Mouse (Mus musculus): Measurements from ENCODE around the gene Slc27a3. TPM values are rescaled to one million over a fixed set of nuclear protein-coding genes. Genes with fewer than 3 reads are reported as not detected.
A peak's percentile ranks its signal among the peaks of the same experiment; 100 is the strongest.

Slc27a3 gene
- total and polyA plus RNA-seq, 3 experiments: 0.76 to 3.7 (median 1.1) TPM

GRCm38 (mm10) chr3:90388726-90389510, 820 bp downstream of the Slc27a3 start:
- 11% methylated on average over 53 of the region's 53 CpGs for WGBS
- Histone ChIP-seq H3K27me3 (ENCODE audit: control insufficient read depth, insufficient read depth, low read length) (no peaks in the 10 kb centered on the region), H3K4me3 (peak overlapping the region; percentile 63), H3K27ac (peak overlapping the region; percentile 6), H3K4me1 (ENCODE audit: control insufficient read depth, insufficient read depth, low read length) (peaks cover 6% of the 10 kb centered on the region), H3K36me3 (ENCODE audit: control insufficient read depth, insufficient read depth, low read length) (no peaks in the 10 kb centered on the region), H3K9ac (ENCODE audit: low read depth, low read length) (peak overlapping the region; percentile 56), H3K79me2 (replicated peaks; ENCODE audit: control insufficient read depth, insufficient read depth, low read length) (no peaks in the 10 kb centered on the region)
- DNase-seq: peak; percentile 46 to 47
- intact Hi-C loops (cut with DNase I): no loop called here
- no peak for TF ChIP-seq POLR2A (IDR thresholded peaks at IDR 0.05; ENCODE audit: insufficient read depth, low read depth, low read length)
- peak; percentile 34 for TF ChIP-seq CTCF (IDR thresholded peaks at IDR 0.05)

DNA sequence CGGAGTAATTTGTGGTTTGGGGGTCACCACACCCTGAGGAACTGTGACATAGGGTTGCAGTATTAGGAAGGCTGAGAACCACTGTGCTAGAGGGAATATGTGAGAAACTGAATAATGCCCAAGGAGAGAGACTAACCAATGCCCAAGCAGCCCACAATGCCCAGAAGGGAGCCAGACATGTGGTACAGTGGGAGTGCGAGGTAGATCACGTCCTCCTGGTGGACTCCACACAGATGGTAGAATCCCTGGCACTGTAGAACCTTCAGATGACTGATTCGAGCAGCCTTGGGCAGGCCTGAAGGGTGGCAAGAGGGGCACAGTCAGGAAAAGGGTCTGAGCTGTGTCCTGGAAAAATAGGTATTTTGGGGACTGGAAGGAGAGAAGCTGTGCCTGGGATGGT, 1.5 kb downstream of the Slc27a3 start:
- intact Hi-C loops (cut with DNase I): no loop called here
- H3K4me3 ChIP-seq: no peak overlapping the region
- no peak for TF ChIP-seq CTCF (IDR thresholded peaks at IDR 0.05)
- TF ChIP-seq POLR2A (IDR thresholded peaks at IDR 0.05; ENCODE audit: insufficient read depth, low read depth, low read length): no peak
- no peak for TF ChIP-seq EP300 (IDR thresholded peaks at IDR 0.05; ENCODE audit: insufficient read depth, low read depth, low read length)

DNA sequence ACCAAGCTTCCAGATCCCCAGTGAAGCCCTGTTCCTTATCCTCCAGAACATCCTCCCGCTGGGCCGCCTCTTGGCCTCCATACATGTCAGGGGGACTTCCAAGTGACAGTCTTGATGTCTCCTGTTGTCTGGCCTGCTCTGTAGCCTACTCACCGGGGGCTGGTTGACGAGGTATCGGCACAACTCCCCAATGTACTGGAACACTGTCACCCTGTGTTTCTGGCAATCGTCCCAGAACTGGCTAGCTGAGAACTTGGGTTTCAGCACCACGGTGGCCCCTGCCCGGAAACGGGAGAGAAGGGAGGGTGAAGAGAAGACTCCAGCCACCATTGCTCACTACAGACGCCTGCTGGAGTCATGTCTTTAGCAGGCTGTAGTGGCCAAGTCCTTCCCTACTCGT, 2.3 kb downstream of the Slc27a3 start:
- Histone ChIP-seq H3K4me1 (ENCODE audit: control insufficient read depth, insufficient read depth, low read length) (peaks cover 6% of the 10 kb centered on the region), H3K27me3 (ENCODE audit: control insufficient read depth, insufficient read depth, low read length) (no peaks in the 10 kb centered on the region), H3K27ac (no peak overlapping the region), H3K9ac (ENCODE audit: low read depth, low read length) (no peak overlapping the region), H3K36me3 (ENCODE audit: control insufficient read depth, insufficient read depth, low read length) (no peaks in the 10 kb centered on the region), H3K79me2 (replicated peaks; ENCODE audit: control insufficient read depth, insufficient read depth, low read length) (no peaks in the 10 kb centered on the region), H3K4me3 (no peak overlapping the region)
- 40% methylated on average over 11 of the region's 11 CpGs for WGBS
- TF ChIP-seq CTCF (IDR thresholded peaks at IDR 0.05) (no peak), EP300 (IDR thresholded peaks at IDR 0.05; ENCODE audit: insufficient read depth, low read depth, low read length) (no peak), POLR2A (IDR thresholded peaks at IDR 0.05; ENCODE audit: insufficient read depth, low read depth, low read length) (no peak)
- no peak for DNase-seq
- intact Hi-C loops (cut with DNase I): no loop called here

More for the DNA sequence above, 1.5 kb downstream of the Slc27a3 start:
- Histone ChIP-seq H3K9ac (ENCODE audit: low read depth, low read length) (no peak overlapping the region), H3K27me3 (ENCODE audit: control insufficient read depth, insufficient read depth, low read length) (no peaks in the 10 kb centered on the region), H3K4me1 (ENCODE audit: control insufficient read depth, insufficient read depth, low read length) (peaks cover 6% of the 10 kb centered on the region), H3K79me2 (replicated peaks; ENCODE audit: control insufficient read depth, insufficient read depth, low read length) (no peaks in the 10 kb centered on the region), H3K27ac (no peak overlapping the region), H3K36me3 (ENCODE audit: control insufficient read depth, insufficient read depth, low read length) (no peaks in the 10 kb centered on the region)
- DNase-seq: no peak
- WGBS: 91% methylated on average over 4 of the region's 4 CpGs

DNA sequence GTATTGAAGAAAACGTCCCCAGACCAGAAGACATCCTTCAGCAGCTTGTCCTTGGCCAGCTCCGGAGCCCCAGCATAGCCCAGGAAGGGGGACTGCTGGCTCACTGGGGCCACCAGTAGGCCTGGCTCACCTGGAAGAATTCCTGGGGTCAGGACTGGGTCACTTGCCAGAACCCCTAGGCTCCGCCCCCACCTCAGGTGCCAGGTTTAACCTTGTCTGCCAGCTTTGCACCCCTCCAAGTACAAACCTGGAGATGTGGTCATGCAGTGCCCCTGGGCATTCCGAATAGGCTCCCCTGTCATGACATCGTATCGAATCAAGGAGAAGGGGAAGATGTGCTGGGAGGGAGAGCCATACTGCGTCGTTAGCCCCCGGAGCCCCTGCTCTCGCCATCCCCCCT, 2.9 kb downstream of the Slc27a3 start:
- H3K27ac ChIP-seq: no peak overlapping the region
- TF ChIP-seq POLR2A (IDR thresholded peaks at IDR 0.05; ENCODE audit: insufficient read depth, low read depth, low read length) (no peak), CTCF (IDR thresholded peaks at IDR 0.05) (no peak), EP300 (IDR thresholded peaks at IDR 0.05; ENCODE audit: insufficient read depth, low read depth, low read length) (no peak)
- no peak overlapping the region for H3K9ac ChIP-seq (ENCODE audit: low read depth, low read length)
- H3K79me2 ChIP-seq (replicated peaks; ENCODE audit: control insufficient read depth, insufficient read depth, low read length): no peaks in the 10 kb centered on the region
- H3K4me1 ChIP-seq (ENCODE audit: control insufficient read depth, insufficient read depth, low read length): peaks cover 6% of the 10 kb centered on the region
- no peak overlapping the region for H3K4me3 ChIP-seq
- no peaks in the 10 kb centered on the region for H3K36me3 ChIP-seq (ENCODE audit: control insufficient read depth, insufficient read depth, low read length)
- intact Hi-C loops (cut with DNase I): no loop called here
- no peaks in the 10 kb centered on the region for H3K27me3 ChIP-seq (ENCODE audit: control insufficient read depth, insufficient read depth, low read length)
- WGBS: 96% methylated on average over 10 of the region's 10 CpGs
- DNase-seq: no peak

GRCm38 (mm10) chr3:90384851-90385375, 4.8 kb downstream of the Slc27a3 start:
- WGBS: 78% methylated on average over 7 of the region's 7 CpGs
- no peak overlapping the region for H3K9ac ChIP-seq (ENCODE audit: low read depth, low read length)
- no peak overlapping the region for H3K4me3 ChIP-seq
- no peak for TF ChIP-seq POLR2A (IDR thresholded peaks at IDR 0.05; ENCODE audit: insufficient read depth, low read depth, low read length)
- no peak for TF ChIP-seq CTCF (IDR thresholded peaks at IDR 0.05)
- no peak for TF ChIP-seq EP300 (IDR thresholded peaks at IDR 0.05; ENCODE audit: insufficient read depth, low read depth, low read length)
- H3K36me3 ChIP-seq (ENCODE audit: control insufficient read depth, insufficient read depth, low read length): no peaks in the 10 kb centered on the region
- H3K79me2 ChIP-seq (replicated peaks; ENCODE audit: control insufficient read depth, insufficient read depth, low read length): no peaks in the 10 kb centered on the region
- H3K27ac ChIP-seq: no peak overlapping the region
- intact Hi-C loops (cut with DNase I): no loop called here
- no peak for DNase-seq
- H3K4me1 ChIP-seq (ENCODE audit: control insufficient read depth, insufficient read depth, low read length): peaks cover under 1% of the 10 kb centered on the region; the same call in 1 of the 2 replicates
- no peaks in the 10 kb centered on the region for H3K27me3 ChIP-seq (ENCODE audit: control insufficient read depth, insufficient read depth, low read length)

GRCm38 (mm10) chr3:90383690-90384089, 6.0 kb downstream of the Slc27a3 start:
- Histone ChIP-seq H3K79me2 (replicated peaks; ENCODE audit: control insufficient read depth, insufficient read depth, low read length) (no peaks in the 10 kb centered on the region), H3K4me3 (no peak overlapping the region), H3K27ac (no peak overlapping the region), H3K27me3 (ENCODE audit: control insufficient read depth, insufficient read depth, low read length) (no peaks in the 10 kb centered on the region), H3K9ac (ENCODE audit: low read depth, low read length) (no peak overlapping the region), H3K4me1 (ENCODE audit: control insufficient read depth, insufficient read depth, low read length) (no peaks in the 10 kb centered on the region; the same call in 1 of the 2 replicates), H3K36me3 (ENCODE audit: control insufficient read depth, insufficient read depth, low read length) (no peaks in the 10 kb centered on the region)
- peak in 1 of 2 experiments; percentile 26 for DNase-seq
- intact Hi-C loops (cut with DNase I): no loop called here
- WGBS: 86% methylated on average over 4 of the region's 4 CpGs
- TF ChIP-seq EP300 (IDR thresholded peaks at IDR 0.05; ENCODE audit: insufficient read depth, low read depth, low read length): no peak
- no peak for TF ChIP-seq CTCF (IDR thresholded peaks at IDR 0.05)
- no peak for TF ChIP-seq POLR2A (IDR thresholded peaks at IDR 0.05; ENCODE audit: insufficient read depth, low read depth, low read length)
